Mouse (Mus musculus): ENCODE measurements around the gene Specc1l. TPM values are rescaled to one million over a fixed set of nuclear protein-coding genes. Genes with fewer than 3 reads are reported as not detected.

Gene Specc1l
- total RNA-seq, 2 experiments from 2014 or later: 44.1 to 44.8 TPM

DNA sequence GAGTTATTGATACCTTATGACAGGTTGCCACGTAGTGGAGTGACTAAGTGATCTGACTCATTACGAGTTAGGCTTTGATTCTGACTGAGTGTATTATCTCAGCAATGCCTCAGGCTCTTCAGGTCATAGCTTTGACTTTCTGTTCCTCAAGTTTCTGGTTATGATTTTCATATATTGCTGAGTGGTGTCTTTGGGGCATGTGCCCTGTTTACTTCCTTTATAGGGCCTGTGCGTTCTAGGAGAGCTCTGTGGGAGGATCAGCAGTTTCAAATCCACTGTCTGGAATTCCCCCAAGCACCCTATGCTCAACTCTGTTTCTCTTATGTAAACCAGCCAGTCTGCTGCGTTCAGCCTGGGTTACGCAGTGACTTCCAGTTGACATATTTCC lies 10.7 kb downstream of the Specc1l start:
- DNase-seq (ENCODE audit: low spot score in 2 of 2): peak in 1 of 2 experiments; percentile 51

DNA sequence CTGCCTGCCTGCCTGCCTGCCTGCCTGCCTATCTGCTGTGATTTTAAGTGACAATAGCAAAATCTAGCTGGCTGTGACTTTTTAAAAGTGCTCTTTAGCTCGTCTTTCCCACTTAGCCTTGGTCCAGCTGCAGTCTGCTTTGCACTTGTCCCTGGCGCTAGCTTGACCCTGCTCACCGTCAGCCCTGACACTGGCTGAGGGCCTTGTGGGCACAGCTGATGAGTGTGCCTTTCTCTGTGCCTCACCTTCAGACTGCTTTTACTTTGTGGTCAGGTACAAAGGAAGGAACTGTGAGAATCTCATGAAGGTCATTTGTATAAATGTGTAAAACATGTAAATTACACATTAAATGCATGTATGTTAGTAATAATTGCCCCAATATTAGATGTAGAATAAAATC lies 12.3 kb downstream of the Specc1l start:
- no peak for DNase-seq (ENCODE audit: low spot score in 2 of 2)

DNA sequence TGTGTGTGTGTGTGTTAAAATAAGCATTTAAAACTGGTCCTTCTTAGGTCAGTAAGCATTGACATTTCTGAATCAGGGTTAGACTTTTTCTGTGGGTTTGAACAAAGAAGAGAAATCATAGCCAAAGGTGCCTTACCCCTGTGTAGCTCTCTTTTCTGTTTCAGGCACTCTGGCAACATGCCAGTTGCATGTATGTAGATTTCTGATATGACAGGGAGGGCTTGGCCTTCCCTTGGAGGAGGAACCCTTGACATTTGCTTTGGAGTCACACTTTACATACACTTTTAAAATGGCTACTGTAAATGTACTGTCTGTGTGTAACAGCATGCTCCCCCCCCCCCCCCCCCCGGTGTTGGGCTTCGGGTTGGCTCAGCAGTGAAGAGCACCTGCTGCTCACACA lies 12.8 kb downstream of the Specc1l start:
- DNase-seq (ENCODE audit: low spot score in 2 of 2): no peak

DNA sequence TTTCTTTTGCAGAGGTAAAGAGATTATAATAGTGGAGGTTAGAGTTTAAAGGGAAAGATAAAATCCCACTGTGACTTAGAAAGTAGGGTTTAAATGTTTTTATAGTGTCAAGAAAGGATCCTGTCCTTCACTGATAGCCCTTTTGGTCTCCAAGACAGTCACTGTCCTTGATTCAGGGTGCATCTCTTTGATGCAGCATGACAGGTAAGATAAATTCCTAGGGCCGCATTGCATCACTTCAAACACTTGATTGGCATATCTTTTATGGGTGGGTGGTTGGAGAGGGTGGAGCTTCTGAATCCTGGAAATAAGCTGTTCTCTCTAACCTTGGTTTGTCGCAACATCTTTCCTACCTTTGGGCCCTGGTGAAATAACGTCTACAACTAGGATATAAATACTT lies 15.5 kb downstream of the Specc1l start:
- DNase-seq (ENCODE audit: low spot score in 2 of 2): no peak

DNA sequence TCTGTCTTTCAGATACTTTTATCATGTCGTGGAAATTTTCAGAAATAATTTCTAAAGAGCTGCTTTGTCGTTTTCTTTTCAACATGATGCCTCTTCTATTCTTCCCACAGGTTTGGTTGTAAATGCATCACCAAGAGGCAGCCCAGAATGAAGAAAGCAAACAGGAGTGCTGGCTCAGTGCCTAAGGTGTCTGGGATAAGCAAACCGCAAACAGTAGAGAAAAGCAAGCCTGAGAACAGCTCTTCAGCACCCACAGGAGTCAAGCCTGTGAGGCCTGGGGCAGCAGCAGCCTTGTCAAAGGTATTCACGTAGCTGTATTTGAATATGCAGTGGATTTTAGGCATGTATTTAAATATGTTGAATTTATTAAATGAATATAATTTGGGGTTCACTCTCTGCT lies 18.7 kb downstream of the Specc1l start:
- DNase-seq (ENCODE audit: low spot score in 2 of 2): no peak

DNA sequence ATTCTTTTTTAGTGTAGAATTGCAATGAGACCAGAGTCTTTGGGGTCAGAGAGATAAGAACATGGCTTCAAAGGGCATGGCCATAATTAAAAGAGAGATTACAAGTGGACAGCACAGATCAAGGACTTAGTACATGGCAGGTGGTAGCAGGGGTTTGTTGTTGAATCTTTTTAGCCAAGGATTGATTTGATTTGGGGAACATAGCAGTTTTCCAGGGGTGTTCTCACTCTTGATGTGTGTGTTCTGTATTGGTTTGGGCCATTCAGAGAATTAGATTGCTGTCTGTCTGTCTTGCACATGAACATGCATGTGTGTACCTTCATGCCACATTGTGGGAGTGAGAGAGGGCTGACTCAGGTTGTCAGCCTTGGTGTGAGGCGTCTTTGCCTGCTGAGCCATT lies 20.0 kb downstream of the Specc1l start:
- no peak for DNase-seq (ENCODE audit: low spot score in 2 of 2)

DNA sequence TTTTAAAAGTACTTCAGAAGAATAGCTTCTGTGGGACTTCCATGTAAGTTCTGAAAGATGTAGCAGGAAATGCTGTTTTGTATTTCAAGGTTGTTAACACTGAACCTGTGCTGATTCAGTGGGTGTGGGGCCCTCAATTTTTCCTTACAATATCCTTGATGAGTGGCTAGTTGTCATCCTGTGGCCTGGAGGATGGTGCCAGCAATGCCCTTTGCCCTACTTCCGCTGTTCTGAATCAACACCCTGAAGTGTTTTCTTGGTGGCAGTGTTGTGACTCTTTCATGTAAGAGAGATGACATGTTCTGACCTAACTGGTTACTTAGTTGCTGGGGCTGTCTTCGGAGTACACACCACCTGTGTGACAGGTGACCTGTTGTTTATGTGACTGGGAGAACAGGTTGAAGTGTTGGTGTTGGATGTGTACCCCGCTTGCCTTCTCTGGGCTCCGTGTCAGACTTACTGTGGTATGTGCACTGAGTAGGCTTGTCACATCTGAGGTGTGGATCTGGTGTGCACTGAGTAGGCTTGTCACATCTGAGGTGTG lies 20.8 kb downstream of the Specc1l start:
- no peak for DNase-seq (ENCODE audit: low spot score in 2 of 2)

DNA sequence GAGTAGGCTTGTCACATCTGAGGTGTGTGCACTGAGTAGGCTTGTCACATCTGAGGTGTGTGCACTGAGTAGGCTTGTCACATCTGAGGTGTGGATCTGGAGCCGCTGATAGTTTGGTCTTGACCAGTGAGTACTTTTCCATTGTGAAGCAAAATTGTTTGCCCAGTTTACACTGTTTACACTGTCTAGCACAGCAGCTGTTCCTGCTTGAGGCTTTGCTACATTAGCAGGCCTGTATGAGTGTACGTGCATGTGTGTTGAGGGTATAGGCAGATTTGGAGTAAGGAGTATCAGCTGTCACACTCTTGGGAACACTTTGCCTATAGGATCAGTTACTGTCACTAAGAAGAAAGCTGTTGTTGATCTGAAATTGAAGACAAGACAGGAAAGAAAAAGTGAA lies 21.6 kb downstream of the Specc1l start:
- no peak for DNase-seq (ENCODE audit: low spot score in 2 of 2)

DNA sequence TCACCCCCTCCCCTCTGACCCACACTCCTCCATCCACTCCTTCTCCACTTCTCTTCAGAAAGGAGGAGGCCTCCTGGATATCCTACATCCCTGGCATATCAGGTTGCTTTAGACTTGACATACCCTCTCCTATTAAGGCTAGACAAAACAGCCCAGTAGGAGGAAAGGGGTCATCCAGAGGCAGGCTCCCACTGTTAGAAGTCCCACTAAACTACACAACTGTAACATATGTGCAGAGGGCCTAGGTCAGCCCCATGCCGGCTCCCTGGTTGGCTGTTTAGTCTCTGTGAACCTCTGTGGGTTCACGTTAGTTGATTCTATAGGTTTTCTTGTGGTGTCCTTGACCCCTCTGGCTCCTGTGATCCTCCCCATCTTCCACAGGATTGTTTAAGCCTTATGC lies 23.9 kb downstream of the Specc1l start:
- no peak for DNase-seq (ENCODE audit: low spot score in 2 of 2)

DNA sequence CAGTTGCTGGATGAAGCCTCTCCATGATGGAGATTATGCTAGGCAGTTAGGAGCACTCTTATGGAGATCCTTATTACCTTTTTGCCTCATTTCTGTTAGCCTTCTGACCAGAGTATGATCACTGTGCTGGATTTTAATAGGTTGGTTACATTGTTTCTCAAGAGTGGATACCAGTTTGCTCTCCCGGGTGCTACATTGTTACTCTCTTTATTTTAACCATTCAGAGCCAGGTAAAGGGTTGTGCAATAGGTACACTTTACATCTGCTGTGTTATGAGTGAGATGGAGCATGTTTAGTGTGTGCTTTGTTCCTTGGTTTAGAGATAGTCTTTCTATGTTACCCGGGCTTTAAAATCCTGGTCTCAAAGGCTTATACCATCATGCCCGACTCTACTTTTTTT lies 24.3 kb downstream of the Specc1l start:
- no peak for DNase-seq (ENCODE audit: low spot score in 2 of 2)

DNA sequence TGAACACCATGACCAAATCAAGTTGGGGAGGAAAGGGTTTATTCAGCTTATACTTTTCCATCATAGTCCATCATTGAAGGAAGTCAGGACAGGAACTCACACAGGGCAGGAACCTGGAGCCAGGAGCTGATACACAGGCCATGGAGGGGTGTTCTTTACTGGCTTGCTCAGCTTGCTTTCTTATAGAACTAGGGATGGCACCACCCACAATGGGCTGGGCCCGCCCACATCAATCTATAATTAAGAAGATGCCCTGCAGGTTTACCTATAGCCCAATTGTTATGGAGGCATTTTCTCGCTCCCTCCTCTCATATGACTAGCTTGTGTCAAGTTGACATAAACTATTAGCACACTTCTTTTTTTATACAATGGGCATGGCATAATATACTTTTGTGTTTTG lies 25.3 kb downstream of the Specc1l start:
- DNase-seq (ENCODE audit: low spot score in 2 of 2): no peak

DNA sequence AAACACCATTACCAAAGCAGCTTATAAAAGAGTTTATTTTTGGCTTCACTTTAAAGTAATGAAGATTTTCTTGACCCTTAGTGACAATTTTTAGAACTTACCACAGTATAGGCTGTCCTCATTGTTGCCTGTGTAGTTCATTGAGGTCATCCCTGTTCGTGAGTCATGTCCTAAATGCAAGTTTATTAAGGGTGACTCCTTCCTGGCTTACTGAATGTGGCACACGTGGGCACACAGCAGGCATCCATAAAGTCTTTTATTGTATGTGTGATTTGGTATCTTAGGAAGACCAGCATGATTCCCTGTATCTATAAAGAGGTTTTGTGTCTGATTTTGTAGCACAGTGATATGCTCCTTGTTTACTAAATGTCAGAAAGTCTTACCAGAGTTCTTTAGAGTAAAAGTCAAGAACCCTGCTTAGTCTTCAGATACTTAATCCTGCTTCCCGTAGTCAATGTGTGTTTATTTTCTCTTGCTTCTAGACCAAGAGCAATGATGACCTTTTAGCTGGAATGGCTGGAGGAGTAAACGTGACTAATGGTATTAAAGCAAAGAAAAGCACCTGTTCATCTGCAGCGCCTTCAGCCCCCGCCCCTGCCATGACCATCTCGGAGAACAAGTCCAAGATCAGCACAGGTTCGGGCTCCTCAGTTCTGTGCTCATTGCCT lies 28.8 kb downstream of the Specc1l start:
- no peak for DNase-seq (ENCODE audit: low spot score in 2 of 2)

DNA sequence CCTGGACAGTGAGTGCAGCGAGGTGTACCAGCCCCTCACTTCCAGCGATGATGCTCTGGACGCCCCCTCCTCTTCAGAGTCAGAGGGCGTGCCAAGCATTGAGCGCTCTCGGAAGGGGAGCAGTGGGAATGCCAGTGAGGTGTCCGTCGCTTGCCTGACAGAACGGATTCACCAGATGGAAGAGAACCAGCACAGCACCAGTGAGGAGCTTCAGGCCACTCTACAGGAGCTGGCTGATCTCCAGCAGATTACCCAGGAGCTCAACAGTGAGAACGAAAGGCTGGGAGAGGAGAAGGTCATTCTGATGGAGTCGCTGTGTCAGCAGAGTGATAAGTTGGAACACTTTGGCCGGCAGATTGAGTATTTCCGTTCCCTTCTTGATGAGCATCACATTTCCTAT lies 33.9 kb downstream of the Specc1l start:
- DNase-seq (ENCODE audit: low spot score in 2 of 2): no peak

DNA sequence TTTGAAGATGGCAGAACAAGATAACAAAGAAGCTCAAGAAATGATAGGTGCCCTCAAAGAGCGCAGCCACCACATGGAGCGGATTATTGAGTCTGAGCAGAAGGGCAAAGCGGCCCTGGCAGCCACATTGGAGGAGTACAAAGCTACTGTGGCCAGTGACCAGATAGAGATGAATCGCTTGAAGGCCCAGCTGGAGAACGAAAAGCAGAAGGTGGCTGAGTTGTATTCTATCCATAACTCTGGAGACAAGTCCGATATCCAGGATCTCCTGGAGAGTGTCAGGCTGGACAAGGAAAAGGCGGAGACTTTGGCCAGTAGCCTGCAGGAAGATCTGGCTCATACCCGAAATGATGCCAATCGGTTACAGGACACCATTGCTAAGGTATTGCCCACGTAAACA lies 34.5 kb downstream of the Specc1l start:
- no peak for DNase-seq (ENCODE audit: low spot score in 2 of 2)

DNA sequence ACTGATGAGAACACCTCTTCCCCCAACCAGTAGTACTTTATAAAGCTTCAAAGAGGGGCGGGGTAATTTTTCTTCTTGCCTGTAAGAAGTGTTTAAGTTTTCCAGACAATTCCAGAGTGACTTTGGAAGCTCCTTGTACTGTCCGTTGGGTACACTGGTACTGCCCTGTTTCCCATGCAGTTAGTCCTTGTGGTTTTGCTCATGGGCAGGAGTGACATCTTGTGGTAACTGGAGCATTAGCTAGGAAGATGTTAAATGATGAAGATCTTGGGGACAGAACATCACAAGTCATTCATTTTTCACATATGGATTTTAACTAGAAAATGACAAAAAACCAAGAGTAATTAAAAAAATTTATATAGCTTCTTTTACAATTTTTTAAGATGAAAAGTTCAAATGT lies 39.1 kb downstream of the Specc1l start:
- DNase-seq (ENCODE audit: low spot score in 2 of 2): peak in 1 of 2 experiments; percentile 38

DNA sequence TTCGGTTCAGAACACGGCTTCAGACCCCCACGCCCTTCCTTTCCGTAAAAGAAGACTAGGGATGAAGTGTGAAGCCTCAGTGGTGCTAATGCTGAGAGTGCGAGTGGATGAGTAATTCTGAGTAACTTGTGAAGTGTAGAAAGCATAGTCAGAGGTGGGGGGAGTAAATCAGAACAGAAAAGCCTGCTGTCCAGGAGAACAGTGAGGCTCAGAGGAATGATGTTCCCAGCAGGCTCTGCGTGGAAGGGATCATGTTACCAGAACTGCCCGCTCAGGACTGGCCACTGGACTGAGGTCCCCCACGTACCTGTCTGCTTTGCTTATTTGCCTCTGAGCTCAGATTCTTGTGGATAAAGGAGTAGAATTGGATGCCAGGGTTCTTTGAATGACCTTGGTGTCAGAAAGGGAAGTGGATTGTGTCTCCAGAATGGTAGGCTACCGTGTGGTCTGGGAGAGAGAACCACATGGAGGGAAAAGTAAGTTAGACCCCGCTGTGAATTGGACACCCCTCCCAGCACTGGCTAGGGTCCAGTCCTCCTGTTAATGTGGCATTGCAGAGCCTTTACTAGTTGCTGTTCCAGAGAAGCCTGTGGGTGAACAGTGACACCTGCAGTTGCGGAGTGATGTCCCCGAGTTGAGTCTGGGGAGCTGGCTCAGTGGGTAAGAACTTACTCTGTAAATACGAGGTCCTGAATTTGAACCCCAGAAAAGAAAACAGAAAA lies 40.6 kb downstream of the Specc1l start:
- DNase-seq (ENCODE audit: low spot score in 2 of 2): no peak

DNA sequence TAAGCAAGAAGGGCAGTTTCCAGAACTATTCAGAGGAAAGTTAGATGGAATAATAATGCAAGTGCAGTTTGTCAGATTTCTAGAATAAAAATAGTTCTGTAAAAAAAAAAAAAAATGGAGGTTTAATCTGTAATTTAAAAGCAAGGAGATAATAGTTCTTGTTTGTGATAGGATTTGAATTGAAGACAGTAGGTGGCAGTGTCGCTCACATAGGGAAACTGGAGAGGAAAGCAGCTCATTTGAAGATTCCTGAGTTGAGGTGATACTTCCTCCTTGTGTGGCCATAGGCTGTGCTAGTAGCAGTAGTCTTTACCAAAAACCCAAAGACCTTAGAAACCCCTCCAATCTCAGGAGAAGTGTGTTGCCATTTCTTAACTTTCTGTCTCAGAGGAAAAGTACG lies 43.2 kb downstream of the Specc1l start:
- peak in 1 of 2 experiments; percentile 46 for DNase-seq (ENCODE audit: low spot score in 2 of 2)

DNA sequence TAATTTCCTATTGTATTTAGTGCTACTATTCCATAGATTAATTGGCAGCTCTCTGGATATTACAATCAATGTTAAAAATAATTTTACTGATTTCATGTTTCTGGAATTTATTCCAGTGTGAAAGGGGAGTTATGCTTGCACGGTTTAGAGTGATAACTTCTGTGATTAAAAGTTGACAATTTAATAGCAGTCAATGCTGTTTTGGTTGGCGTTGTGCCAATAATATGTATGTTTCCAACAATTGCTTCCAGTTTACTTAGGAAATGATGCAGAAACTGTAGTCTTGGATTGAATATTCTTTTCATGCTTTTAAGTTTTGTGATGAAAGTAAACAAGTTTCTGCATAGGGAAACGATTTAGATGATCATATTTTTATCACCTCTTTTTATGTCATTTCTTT lies 45.5 kb downstream of the Specc1l start:
- no peak for DNase-seq (ENCODE audit: low spot score in 2 of 2)

DNA sequence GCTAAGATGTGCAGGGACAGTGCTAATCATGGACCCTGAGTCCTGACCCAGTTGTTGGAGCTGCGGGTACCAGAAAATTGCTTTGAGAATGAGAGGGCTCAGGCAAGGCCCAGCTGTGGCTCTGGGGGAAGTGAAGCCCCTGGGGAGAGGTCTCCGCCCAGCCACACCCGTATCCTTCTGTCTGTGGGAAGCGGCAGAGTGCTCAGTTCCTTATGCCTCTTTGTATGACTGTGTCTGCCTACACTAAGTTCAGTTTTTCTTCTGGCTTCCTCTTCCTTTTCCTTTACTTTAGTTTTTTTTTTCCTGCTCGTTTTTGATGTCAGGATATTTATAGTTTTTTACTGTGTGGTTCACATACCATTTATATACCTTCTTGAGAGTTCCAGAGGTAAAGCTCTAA lies 46.4 kb downstream of the Specc1l start:
- no peak for DNase-seq (ENCODE audit: low spot score in 2 of 2)

DNA sequence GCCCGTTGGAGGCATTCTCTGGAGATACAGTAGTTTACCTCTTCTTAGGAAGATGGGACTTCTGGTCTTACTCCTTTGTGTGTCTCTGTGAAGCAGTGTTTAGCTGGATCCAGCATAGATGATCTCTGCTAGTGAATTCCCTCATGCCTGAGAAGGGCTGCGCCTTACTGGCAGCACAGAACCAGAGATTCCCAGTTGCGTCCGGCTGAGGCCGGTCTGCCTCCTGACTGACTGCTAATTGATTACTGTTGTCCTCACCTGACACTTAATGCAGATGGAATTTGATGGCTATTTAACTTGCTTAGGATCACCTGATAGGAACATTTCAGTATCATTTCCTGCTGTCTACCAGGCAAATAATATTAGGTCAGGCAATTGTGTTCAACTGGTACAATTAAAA lies 49.4 kb downstream of the Specc1l start:
- DNase-seq (ENCODE audit: low spot score in 2 of 2): no peak

DNA sequence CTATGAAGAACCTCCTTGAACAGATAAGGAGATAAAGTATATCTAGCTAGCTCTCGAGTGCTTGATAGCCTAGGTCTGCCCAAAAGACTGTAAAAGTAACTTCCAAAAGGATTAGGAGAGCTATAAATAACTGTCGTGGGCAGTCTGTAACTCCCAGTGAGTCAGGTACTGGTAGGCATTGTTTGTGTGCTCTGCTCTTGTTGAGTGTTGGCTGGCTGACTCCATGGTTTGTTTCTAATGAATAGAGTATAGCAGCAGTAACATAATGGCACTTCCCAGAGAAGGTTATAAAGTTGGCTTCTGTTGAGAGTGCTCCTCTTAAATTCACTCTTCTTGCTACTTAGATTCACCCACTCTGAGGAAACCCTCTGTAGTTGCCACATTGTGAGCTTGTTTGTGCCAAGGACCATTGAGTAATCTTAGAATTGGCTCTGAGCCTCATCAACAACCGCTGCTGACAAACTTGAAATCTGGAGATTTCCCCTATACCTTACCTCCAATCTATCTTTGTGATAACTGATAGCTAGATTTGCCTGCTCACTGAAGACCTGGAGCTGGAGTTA lies 53.2 kb downstream of the Specc1l start:
- DNase-seq (ENCODE audit: low spot score in 2 of 2): no peak

DNA sequence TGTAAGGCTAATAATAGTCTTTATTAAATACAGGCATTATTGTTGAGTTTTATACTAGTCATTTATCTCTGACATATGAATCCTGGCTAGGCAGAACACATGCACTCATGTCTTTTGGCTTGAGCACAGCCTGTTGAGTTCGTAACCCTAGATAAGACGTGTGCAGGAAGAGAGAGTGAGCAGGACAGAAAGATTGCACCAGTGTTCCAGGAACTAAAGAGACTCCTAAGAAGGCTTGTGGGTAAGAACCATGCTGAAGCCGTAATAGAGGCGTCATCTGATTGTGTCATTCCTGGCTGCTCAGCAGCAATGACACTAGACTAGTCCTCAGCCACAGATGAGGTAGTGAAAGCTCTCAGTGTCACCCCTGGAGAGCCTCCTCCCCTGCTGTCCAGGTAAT lies 61.1 kb downstream of the Specc1l start:
- DNase-seq (ENCODE audit: low spot score in 2 of 2): no peak
